Mouse (Mus musculus): ENCODE measurements around the gene Cyp24a1. TPM values are rescaled to one million over a fixed set of nuclear protein-coding genes. Genes with fewer than 3 reads are reported as not detected.

Cyp24a1 gene
- total RNA-seq, 2 experiments from 2014 or later, result not detected

DNA sequence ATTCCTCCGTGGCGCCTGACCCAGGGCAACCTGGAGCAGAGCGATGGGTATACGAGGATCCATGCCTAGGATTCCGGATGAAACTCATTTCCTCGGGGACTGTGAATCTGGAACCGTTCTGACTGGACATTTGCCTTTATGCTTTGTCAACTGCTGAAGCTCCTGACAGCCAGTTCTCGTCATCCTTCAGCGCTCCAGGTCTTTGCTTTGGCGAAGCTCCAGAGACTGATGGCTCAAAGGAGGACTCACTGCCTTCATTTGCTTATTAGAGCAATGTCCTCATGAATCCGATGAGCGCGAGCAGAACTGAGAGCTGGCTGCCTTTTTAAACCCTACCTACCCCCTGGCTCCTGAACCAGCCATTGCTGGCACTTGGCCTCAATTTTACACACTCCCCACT lies 58.2 kb downstream of the Cyp24a1 start:
- DNase-seq, result no peak

DNA sequence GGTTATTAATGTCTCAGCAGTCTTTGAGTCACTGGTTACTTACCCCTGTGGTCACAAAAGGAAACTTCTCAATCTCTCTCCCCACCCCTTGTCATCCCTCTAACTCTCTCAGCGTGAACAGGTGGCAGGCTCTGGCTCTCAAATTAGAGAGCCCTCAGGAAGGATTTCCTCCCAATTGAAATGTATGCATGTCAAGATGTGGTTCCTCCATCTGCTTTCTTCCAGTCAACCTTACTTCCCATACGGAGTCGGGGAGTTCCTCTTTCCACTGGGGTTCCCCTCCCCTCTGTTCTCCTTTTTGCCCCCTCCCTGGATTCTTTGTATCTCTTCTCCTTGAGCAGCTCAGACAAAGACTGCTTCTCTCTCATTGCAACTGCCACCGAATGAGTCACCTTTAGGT lies 60.7 kb downstream of the Cyp24a1 start:
- no peak for DNase-seq

Other genes with a start within 250 kb of the Cyp24a1 start
- 1 to 10 TPM; 1.7 to 1.9 TPM for gene Bcas1, start 69.3 kb downstream of the Cyp24a1 start, total RNA-seq (2021)
- gene Pfdn4, start 717 bp downstream of the Cyp24a1 start, total RNA-seq (2021), result 10 to 100 TPM; 12.9 to 14.2 TPM
- gene 4930470P17Rik, start 104.9 kb upstream of the Cyp24a1 start, total RNA-seq (2021), result not detected
- gene Dok5, start 234.7 kb upstream of the Cyp24a1 start, total RNA-seq (2021), result 1 to 10 TPM; 8.6 to 8.8 TPM

All from gastrocnemius, postnatal 25 days (tissue).